Comparison of ENCODE assay signal across 16 mouse cellular contexts in genomic region chr2:105507160-105507559, GRCm38 (mm10).
"Had no signal": no experiment of that assay in that cellular context is flagged by ENCODE, and none has a peak within 500 bp of the region (broad histone marks: within the 10 kb centered on the region; RNA-seq: fewer than 3 reads in every experiment).

No protein-coding gene starts in this region.

- H3K4me2 ChIP-seq: liver, embryonic 13.5 days; midbrain, embryonic 11.5 days; neural tube, embryonic 12.5 days; neural tube, embryonic 15.5 days; stomach, embryonic 15.5 days had no signal

- H3K4me3 ChIP-seq: liver, embryonic 13.5 days; neural tube, embryonic 12.5 days; neural tube, embryonic 15.5 days; stomach, embryonic 15.5 days had no signal

- DNase-seq: kidney, postnatal 14 days; kidney, postnatal 4 days; left cerebral cortex, postnatal 4 days; liver, embryonic 13.5 days; lung, adult 2 months; lung, postnatal 14 days; lung, postnatal 4 days; midbrain, embryonic 14.5 days; retina, postnatal 1 day; right cerebral cortex, postnatal 25 days; spleen, adult 18-20 months; thymus, postnatal 25 days had no signal

- H3K27me3 ChIP-seq: liver, embryonic 13.5 days; neural tube, embryonic 12.5 days; neural tube, embryonic 15.5 days; stomach, embryonic 15.5 days had no signal

- H3K9me3 ChIP-seq: liver, embryonic 13.5 days; neural tube, embryonic 12.5 days; neural tube, embryonic 15.5 days; stomach, embryonic 15.5 days had no signal

- H3K4me1 ChIP-seq: liver, embryonic 13.5 days; neural tube, embryonic 12.5 days; neural tube, embryonic 15.5 days; stomach, embryonic 15.5 days had no signal

- H3K27ac ChIP-seq: liver, embryonic 13.5 days; neural tube, embryonic 12.5 days; neural tube, embryonic 15.5 days; stomach, embryonic 15.5 days had no signal

- H3K9ac ChIP-seq: liver, embryonic 13.5 days; neural tube, embryonic 12.5 days; neural tube, embryonic 15.5 days; stomach, embryonic 15.5 days had no signal

- H3K36me3 ChIP-seq: liver, embryonic 13.5 days; neural tube, embryonic 12.5 days; neural tube, embryonic 15.5 days; stomach, embryonic 15.5 days had no signal
